Mouse (Mus musculus): ENCODE measurements around the gene Gatad1.

DNA sequence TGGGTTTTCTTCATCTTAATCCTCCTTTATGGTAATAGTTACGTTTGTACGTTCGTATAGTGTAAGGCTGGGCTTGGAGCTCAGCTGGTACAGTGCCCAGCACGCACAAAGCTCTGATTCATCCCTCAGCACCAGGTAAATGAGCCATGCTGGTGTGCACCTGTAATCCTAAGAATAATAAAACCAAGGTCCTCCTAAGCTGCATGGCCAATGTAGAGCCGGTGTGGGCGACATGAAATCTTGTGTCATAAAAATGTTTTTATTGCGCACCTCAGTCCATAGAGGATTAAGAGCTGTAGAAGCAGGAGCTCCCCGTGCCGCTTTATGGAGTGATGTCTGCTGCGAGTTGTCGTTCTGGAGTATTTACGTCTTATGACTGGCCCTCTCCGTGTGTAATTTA is 23.7 kb downstream of the Gatad1 start:
- TF ChIP-seq POLR2A (IDR thresholded peaks at IDR 0.05; ENCODE audit: insufficient read depth, low read depth, low read length) (no peak), CTCF (IDR thresholded peaks at IDR 0.05; ENCODE audit: insufficient read depth, low read depth, low read length) (no peak)

Data from olfactory bulb, adult 2 months (tissue).